Mouse (Mus musculus) gastrocnemius, postnatal 14 days (tissue): ENCODE measurements around the gene Nexn. TPM values are rescaled to one million over a fixed set of nuclear protein-coding genes. Genes with fewer than 3 reads are reported as not detected.
A peak's percentile ranks its signal among the peaks of the same experiment; 100 is the strongest.
"Not testable (repeated sequence)": the region's sequence is repeated elsewhere in the genome, so short reads cannot be mapped to it uniquely, and the experiment has no call there.

ENCODE experiments used
- DNase-seq: peaks from one replicate; pipeline ENCODE4 v3.0.0; 2021; ENCODE audit warnings: mixed read lengths
- intact Hi-C: fragments of 180-260 bp; cut with DNase I; formaldehyde crosslinking; loops from one replicate; pipeline ENCODE4 v1.15.1; 2025; ENCODE audit warnings: low total_unique reads
- total RNA-seq, 2 experiments: library from RNA; stranded (reverse); gene quantifications; 2 replicates each; pipeline ENCODE4 v1.2.3; 2021

Gene Nexn
- total RNA-seq, 2 experiments from 2014 or later, result 323 to 367 TPM

- intact Hi-C loops, result no loop called here
- no peak for DNase-seq
These were observed 57.9 kb downstream of the Nexn start for GRCm38 (mm10) chr3:152208096-152208885.

GRCm38 (mm10) chr3:152207156-152207555 is 59.0 kb downstream of the Nexn start:
- no peak for DNase-seq
- intact Hi-C loops, result no loop called here

GRCm38 (mm10) chr3:152204577-152204976 is 61.6 kb downstream of the Nexn start:
- no peak for DNase-seq
- intact Hi-C loops, result no loop called here

GRCm38 (mm10) chr3:152203996-152204395 is 62.2 kb downstream of the Nexn start:
- no peak for DNase-seq
- intact Hi-C loops, result no loop called here

- intact Hi-C loops, result no loop called here
- no peak for DNase-seq
These were observed 62.7 kb downstream of the Nexn start for GRCm38 (mm10) chr3:152203411-152203810.

GRCm38 (mm10) chr3:152202942-152203341 is 63.2 kb downstream of the Nexn start:
- DNase-seq, result no peak
- intact Hi-C loops, result no loop called here

- intact Hi-C loops, result no loop called here
- DNase-seq, result no peak
These were observed 64.5 kb downstream of the Nexn start for GRCm38 (mm10) chr3:152201651-152202050.

- no peak for DNase-seq
- intact Hi-C loops, result no loop called here
These were observed 65.0 kb downstream of the Nexn start for GRCm38 (mm10) chr3:152201181-152201580.

- DNase-seq, result no peak
- intact Hi-C loops, result loop anchor here (5.0 kb wide), 1 partner anchor 87 kb away; no protein-coding TSS in a partner anchor
These were observed 67.0 kb downstream of the Nexn start for GRCm38 (mm10) chr3:152199125-152199524.

- not testable (repeated sequence) for DNase-seq
- intact Hi-C loops, result loop anchor here (5.0 kb wide), 1 partner anchor 85 kb away; no protein-coding TSS in a partner anchor
These were observed 68.9 kb downstream of the Nexn start for GRCm38 (mm10) chr3:152197246-152197645.

- DNase-seq, result peak; percentile 81
- intact Hi-C loops, result no loop called here
These were observed 72.5 kb downstream of the Nexn start for GRCm38 (mm10) chr3:152193635-152194097.

GRCm38 (mm10) chr3:152193177-152193576 is 73.0 kb downstream of the Nexn start:
- intact Hi-C loops, result no loop called here
- no peak for DNase-seq

- no peak for DNase-seq
- intact Hi-C loops, result no loop called here
These were observed 73.8 kb downstream of the Nexn start for GRCm38 (mm10) chr3:152192238-152192931.

GRCm38 (mm10) chr3:152191791-152192237 is 74.3 kb downstream of the Nexn start:
- intact Hi-C loops, result no loop called here
- DNase-seq, result peak; percentile 19

- no peak for DNase-seq
- intact Hi-C loops, result no loop called here
These were observed 75.3 kb downstream of the Nexn start for GRCm38 (mm10) chr3:152190679-152191477.

- intact Hi-C loops, result no loop called here
- no peak for DNase-seq
These were observed 76.8 kb downstream of the Nexn start for GRCm38 (mm10) chr3:152189306-152189705.
